Mouse (Mus musculus): ENCODE measurements at regions not wholly inside any gene's neighbourhood (a gene's known extent, or its start where the extent isn't known, plus 50 kb on each side); places are given as distances from the start of the nearest gene placed in this dataset.

DNA sequence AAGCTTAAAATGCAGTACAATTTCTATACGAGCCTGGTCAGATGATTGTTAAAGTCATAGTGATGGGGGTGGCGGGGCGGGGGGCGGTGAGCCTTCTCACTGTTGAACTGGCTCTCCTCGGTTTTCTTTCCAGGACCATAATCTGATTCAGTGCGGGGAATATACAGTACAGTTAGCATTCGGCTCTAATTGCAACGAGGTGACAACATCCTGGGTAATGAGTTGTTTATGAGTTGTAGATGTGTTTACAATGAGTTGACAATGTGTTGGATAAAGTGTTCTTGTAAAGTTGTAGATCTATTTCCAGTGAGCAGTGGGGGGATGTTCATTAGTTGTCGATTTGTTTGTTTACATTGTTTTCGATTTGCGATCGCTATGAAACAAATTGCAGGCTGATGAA lies 440.6 kb upstream of the Dph6 start:
- DNase-seq (ENCODE audit: extremely low spot score, low read depth, low spot score) = no peak

DNA sequence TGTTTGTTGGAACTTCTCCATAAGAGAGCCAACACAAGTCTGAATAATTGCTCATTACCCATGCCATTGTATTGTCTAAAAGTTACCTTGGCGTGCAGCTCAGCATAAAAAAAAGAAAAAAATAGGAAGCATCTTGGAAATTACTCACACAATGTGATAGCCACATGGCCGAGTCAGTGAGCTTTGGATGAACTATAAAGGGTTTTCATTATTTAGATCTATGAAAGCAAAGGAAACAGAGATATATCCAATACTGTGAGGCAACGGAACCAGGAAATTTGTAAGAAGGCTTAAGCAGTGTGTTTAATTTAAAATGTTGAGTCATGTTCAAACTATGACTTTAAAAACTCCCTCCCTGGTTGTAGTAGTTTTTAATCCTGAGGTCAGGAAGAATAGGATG lies 446.7 kb upstream of the Dph6 start:
- DNase-seq (ENCODE audit: extremely low spot score, low read depth, low spot score) = no peak

DNA sequence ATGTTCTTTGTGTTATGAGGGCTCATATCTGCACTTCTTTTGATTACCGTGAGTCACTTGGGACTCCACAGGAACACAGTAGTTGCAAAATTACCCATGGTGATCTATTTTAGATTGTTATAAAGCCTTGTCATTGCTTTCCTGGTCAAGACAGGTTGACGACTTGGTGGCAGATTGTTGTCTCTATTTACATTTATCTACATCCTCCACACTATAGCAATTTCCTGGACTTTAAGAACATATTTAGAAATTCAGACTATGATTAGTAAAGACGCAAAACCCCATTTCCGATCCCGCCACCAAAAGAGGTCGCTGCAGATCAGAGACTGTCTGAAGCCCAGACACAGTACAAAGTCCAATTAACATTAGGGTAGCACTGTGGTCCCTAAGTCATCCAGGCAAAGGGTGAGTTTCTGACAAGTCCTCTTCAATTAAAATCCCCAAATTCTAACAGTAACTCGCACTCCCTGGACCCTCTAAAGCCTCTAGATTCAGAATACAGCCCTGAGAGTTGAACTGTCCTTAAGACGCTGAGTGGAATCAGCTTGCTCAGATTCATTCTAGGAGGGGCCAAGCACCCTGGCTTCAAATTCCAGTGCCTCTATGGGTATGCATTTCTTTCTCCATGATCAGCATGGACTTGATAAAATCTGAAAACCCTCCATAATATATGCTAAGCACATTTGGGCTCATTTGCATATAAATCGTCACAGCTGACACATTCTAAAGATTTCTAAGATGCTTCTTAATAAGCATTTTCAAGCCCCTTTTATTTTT lies 461.9 kb upstream of the BC052040 start:
- no peak for DNase-seq (ENCODE audit: extremely low spot score, low read depth, low spot score)

DNA sequence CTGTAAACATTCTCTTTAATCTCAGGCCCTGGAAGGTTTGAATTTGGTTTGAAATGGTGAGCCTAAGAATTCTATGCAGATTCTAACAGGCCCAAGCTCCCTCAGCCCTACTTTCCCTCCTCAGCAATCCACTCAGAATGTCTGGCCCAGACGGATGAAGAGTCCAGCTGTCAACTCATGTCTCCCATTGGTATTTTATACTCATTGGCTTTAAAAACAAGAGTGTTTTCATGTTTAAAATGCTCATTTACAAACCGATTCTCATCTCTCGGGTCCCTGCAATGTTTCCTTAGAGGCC lies 461.4 kb upstream of the BC052040 start:
- no peak for DNase-seq (ENCODE audit: extremely low spot score, low read depth, low spot score)

DNA sequence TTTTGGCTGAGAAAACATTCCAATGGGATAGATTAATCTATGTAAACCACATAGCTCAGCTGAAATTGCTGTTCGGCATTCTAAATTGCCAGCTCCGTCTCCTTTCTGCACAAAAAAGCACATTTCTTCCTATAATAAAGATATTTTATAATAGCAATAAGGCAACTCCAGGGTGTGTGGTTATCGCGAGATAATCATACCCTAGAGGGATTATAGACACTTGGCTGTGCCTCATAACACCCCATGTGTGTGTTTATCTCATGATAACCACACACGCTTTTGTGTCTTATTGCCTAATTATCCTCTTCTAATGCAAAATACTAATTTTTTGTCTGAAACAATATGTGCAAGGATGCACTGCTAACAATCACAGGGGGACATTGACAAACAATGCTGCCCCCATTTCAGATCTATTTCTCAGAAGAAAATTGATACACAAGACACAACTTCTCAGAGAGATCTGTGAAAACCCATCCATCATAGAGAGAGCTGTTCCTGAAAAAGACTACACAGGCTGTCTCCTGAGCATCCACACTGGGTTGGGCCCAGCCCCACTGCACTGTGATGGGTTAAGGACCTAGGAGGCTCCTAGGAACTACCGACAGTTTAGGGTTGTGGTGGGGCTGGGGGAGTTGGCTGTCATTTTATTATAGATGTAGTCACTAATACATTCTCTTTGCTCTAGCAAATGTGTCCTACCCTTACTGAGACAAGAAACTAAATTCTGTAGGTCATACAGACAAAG lies 454.7 kb upstream of the BC052040 start:
- no peak for DNase-seq (ENCODE audit: extremely low spot score, low read depth, low spot score)

DNA sequence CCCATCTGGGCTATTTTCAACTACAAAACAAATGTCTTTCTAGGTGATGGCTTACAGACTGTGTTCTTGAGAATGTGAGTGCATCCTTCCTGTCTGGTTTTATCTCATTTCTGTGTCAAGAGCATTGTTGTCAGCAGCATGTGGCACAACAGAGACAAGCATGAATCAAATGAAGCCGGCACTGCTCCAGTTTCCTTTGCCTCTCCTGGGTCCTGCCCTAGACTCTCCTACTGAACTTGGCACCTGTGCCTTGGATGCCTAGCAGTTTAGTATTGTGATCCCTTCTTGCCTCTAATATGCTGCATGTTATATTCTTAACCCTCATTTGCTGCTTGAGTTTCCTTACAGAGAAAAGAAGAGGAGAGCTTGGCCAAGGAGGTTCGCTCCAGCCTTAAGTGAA lies 449.8 kb upstream of the BC052040 start:
- DNase-seq (ENCODE audit: extremely low spot score, low read depth, low spot score) = no peak

DNA sequence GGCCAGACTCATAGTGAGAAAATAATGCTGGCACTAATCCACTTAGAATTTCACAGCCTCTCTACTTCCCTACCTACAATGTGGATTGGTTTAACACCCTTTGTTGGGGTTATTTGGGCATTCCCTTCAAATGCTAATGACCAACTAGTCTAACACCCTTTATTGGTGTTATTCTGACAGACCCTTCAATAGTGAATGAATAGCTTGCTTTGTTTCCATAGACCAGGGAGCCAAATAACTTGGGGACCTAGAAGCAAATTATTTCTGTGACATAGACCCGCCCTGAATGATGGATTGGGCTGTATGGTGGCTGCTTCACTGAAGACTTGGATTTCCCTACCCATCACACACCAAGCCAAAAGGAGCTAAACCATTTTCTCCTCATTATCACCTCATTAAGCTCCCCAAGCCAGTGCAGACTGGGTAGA lies 449.3 kb upstream of the BC052040 start:
- no peak for DNase-seq (ENCODE audit: extremely low spot score, low read depth, low spot score)

DNA sequence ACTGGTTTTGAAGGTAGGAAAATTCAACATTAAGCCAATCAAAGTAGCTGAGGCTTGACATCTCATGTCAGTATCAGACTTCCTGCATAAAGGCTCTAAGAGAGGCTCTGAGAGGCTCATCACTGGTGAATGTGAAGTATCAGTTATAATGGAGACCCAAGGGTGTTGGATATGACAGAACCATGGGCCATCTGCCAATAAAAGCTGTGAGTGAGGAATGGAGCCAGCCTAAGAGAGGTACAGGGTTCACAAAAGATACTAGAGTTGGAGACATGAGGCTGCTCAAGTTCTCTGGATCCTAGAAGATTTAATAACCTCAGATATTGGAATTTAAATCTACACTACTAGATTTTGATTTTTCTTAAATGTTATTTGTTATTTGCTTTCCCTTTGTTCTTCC lies 440.1 kb upstream of the BC052040 start:
- DNase-seq (ENCODE audit: extremely low spot score, low read depth, low spot score) = no peak

DNA sequence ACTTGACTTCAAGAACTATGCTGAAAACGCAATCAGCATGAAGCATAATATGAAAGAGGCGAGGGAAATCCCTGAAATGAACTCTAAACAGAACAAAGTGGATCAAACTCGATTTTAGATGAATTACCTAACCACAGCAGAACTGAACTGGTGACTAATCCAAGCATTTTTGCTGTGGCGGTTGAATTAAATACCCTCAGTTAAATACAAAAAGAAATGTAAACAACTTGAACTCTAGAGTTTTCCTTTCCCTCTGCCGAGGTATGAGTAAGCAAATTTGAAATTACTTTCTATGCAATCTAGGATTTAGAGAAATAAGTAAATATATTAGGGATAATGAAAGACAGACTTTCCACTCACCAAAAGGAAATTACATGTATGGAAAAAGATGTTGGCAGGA lies 409.4 kb upstream of the BC052040 start:
- no peak for DNase-seq (ENCODE audit: extremely low spot score, low read depth, low spot score)

DNA sequence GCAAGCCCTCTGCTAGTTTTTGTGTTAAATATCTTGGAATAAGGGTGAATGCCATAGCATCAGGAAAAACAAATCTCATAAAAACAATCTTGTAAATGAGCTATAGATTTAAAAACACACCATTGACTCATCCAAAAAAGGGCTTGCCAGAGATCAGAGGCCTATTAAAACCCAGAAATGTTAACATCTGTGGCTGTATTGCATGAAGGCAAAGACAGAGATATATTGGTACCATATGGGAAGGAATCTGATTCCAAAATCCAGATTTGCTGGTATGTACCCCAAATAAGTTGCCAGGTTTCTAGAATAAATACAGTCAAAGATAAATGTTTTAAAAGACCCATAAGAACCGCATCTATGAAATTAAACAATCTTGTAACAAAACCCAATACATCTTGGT lies 404.4 kb upstream of the BC052040 start:
- DNase-seq (ENCODE audit: extremely low spot score, low read depth, low spot score) = no peak

DNA sequence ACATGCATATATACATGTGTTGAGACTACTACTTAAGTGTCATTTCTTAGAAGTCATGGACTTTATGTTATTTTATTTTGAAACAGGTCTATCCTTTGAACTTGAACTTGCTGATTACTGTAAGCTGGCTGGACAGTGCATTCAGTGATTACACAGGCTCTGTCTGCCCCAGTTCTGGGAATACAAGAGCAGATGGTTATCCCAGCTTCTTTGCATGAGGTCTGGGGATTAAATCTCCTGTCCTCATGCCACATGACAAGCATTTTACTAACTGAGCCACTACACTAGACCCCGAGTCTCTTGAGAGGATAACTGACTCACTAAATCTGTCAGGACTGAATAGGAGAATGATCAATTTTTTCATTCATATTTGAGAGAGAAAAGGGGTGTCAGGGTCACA lies 403.6 kb upstream of the BC052040 start:
- no peak for DNase-seq (ENCODE audit: extremely low spot score, low read depth, low spot score)

DNA sequence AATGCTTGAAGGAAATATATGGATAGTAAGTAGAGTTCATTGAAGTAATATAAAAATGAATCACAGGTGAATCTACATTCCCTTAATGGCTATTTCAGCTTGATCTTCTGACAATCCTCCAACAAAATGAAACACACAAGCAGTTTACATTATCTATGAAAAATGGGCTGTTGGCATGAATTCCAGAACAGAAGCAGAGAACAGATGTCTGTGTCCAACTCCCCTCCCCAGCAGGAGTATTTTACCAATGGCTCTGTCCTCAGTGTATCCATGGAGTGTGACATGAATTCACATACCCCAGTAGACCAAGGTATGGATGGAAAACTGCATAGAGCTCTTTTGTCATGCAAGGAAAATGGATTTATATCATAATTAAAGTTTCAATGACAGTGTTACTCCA lies 370.3 kb upstream of the BC052040 start:
- DNase-seq (ENCODE audit: extremely low spot score, low read depth, low spot score) = no peak

DNA sequence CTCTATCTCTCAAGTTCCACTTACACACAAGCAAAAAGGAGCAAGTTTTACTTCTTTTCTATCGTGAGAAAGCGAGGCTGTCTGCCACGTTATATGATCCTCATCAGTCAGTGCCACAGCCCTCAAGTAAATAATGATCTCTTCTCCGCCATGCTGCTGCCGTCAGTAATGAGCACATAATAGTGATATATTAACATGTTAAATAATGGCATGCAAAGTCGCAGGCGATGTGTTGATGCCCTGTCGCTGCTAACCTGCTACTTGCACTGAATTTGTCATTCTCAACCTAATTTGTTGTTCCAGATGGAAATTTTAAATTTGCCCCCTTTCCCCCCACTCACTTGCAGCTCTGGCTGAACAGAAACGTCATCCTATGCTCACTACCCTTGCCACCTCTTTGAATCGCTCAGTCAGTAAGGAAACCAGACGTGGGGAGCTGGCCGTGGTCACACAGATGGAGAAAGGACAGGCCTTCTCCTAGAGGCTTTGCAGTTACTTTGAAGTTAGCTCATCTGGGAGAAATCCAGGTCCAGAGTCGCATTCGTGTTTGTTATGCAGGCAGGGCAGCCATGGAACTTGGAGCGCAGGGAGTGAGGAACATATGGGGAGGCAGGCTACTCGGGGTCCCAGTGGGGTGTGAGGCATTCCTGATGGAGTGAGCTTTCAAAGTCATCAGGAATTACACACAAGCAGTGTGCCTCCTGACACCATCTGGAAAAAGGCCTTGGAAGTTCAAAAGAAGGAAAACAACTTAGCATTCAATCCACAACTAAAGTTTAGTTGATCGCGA lies 368.1 kb upstream of the BC052040 start:
- peak; percentile 33 for DNase-seq (ENCODE audit: extremely low spot score, low read depth, low spot score)

DNA sequence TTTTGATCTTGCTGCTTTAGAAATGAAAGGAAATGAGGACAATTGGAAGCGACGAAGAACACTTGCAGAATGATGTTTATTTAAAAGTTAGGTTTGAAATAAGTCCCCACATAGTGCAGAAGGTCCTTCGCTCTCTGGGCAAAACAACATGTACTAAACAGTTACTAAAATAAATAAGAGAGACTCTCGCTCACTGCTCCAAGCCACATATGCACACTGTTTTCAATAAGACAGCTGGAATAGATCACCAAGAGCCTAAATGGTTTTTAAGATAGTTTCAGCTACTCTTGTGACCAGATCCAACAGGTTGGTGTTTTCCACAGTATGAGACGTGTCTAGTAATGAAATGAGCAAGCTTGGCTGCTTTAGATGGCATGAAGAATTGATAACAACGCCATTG lies 367.2 kb upstream of the BC052040 start:
- no peak for DNase-seq (ENCODE audit: extremely low spot score, low read depth, low spot score)

DNA sequence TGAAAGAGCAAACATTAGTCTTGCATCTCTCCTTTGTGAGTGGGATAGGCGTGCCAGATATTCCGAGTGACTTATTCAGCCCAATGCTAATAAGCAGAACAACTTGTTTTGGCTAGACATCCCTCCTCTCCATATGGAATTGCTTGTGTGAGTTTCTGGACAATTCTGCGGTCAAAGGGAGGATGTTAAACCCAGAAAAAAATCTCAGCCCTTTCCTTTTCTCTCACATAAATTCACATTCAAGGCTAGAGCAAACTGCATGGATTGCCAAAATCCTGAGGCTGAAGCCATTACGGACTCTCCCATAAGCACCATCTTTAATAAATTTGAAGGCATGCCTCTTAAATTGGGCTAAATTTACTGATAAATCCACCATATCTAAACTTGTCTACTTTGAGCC lies 351.5 kb upstream of the BC052040 start:
- no peak for DNase-seq (ENCODE audit: extremely low spot score, low read depth, low spot score)

DNA sequence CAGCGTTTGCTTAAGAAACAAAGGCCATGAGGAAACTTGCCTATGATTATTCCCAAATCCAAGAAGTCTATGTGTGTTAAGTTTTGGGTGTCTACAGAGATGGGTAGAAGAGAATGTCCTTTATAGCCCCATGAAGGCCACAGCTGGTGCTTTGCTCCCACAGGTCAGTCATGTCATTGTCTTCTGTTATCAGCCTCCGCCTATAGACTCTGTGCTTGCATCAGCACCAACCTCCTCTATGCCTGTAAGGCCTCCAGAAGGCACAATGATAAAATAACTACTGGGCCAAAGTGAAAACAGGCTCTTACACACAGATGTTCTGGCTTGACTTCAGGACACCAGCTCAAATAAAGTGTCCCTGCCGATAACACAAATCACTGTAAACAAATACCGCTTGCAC lies 333.8 kb upstream of the BC052040 start:
- DNase-seq (ENCODE audit: extremely low spot score, low read depth, low spot score) = no peak

DNA sequence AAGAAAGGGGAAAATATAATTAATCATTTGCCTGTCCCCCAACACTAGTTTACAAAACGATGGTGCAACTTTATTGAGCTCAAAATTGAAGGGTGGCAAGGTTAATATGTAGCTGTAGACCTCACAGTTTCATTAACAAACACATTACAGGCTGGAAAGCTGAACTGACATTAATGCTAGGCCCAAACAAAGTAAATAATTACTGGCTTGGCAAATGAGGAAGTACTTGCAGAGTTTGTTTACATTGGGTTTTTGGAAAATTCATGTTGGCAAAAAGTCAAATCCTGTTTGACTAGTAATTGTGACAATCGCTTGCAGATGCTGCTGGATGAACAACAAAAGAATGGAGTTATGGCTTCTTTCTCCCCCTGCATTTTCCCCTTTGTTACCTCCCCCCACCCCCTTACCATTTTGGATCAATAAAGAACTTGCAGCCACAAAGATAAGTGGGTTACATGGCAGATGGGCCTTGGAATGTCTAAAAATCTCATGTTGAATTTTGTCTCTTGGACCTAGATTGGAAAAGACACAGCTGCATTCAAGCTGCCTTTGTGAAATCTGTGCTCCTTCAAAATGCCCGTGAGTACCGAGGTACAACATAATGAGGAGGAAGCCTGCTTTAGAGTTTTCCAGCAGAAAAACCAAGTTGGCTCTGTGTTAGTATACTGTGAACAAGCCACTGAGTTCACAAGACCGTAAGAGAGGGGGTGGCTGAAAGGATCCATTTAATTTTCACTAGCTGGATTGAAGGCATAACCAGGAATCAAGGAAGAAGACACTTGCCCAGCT lies 331.3 kb upstream of the BC052040 start:
- no peak for DNase-seq (ENCODE audit: extremely low spot score, low read depth, low spot score)

DNA sequence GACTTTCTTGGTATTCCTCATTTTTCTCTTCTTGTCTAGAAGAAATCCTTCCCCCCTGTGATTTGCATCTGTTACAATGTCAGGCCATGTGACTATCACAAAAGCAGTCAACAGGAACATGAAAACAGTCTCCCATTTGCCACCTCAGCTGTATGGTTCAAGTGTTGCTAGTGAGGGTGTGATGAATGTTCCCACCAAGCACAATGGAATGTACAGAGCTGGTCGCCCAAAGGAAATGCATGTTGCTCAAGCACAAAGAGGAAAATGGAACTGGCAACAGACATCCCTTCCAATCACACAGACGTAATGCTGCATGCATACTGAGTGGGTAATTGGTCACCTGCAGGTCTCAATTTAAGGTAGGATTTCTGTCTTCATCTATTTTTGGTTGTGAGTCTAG lies 324.1 kb upstream of the BC052040 start:
- no peak for DNase-seq (ENCODE audit: extremely low spot score, low read depth, low spot score)

DNA sequence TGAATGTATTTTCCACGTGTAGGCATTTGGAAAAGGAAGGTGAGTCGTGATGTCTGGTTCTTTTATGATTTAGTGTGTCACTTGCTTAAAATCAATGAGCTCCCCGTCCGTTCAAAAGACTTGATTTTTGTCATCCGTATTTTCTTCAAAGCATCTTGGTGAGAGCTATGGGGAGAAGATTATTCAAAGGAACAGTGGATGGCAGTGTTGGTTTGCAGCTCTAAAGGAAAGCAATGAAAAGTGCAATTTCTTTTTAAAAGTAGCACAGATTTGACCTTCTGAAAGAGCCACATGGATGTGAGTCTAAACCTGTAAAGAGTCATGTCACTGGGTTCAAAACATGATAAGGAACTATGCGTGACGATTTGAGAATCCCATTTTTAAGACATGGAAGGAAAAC lies 313.3 kb upstream of the BC052040 start:
- no peak for DNase-seq (ENCODE audit: extremely low spot score, low read depth, low spot score)

DNA sequence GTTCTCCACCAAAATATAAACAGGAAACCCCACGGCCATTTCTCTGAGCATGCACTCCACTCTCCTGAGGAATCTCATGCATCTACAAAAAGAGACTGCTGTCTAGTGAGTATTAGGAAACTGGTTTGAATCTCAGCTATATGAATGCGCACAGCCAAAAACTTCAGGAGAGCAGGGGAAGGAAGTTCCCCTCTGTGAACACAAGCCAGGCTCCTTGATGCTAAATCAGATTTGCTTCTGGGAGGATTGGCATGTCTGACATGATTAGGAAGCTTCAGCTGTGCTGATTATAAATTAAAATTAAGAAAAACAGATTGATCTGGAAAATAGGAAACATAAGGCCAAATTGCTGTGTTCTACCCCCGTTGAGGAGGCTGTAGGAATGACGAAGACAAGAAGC lies 304.1 kb upstream of the BC052040 start:
- DNase-seq (ENCODE audit: extremely low spot score, low read depth, low spot score) = no peak

DNA sequence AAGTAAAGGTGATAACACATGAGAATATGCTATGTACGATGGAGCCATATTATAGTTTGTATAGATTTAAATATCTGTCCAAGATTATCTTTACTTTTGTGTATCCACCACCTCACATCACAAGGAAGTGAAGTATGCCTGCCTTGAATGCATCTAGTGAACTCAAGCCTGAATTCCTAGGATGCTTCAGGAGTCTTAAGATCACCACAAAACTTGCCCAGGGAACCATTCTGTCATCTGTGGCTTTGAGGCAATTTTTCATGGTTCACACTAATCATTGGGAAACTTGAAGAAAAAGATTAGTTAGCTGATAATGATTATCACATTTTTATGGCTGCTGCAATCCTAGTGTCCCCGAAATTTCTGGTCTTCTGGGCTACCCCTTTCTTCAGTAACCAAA lies 288.5 kb upstream of the BC052040 start:
- DNase-seq (ENCODE audit: extremely low spot score, low read depth, low spot score) = no peak
